10 mouse cellular contexts compared by ENCODE assay signal in the genomic region with DNA sequence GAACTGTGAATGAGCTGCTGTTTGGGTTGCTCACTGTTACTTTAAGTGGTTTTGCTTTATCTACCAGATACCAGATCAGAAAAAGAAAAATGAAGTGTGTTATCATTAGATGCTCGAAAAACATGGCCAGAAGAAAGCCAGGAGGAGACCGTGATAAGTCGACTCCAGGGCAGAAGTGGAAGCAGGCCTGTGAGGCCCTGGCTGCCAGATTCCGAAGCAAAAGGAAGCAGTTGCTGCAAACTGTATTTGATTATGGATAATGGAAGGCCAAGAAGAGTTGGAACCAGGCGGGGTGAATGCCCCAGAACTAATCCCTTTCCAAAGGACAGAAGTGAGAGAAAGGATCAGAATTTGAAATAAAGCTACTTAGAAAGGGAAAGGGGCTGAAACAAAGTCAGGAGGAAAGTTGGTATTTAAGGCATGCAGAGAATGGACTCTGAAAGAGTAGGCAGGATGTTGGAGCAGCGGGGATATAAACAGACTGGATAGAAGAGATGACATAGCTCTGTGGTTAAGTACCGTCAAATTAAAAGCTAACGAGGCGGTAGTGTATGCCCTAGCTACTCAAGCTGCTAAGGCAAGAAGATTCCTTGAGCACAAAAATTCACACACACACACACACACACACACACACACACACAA. TPM values are rescaled to one million over a fixed set of nuclear protein-coding genes. Genes with fewer than 3 reads are reported as not detected.
DNase-seq lines count a peak whose midpoint lies in the region; ATAC-seq lines count a peak whose summit lies in the region.
"Had no signal": no experiment of that assay in that cellular context is flagged by ENCODE, and none has a peak within 500 bp of the region (broad histone marks: within the 10 kb centered on the region; RNA-seq: fewer than 3 reads in every experiment).

No protein-coding gene starts in this region.

- no peaks in the 10 kb centered on the region for H3K36me3 ChIP-seq in forebrain, embryonic 11.5 days (ENCODE audit: control insufficient read depth, insufficient read depth, low read length)
- no peaks in the 10 kb centered on the region for H3K36me3 ChIP-seq in forebrain, embryonic 14.5 days (ENCODE audit: control insufficient read depth, insufficient read depth, low read length)
- no peaks in the 10 kb centered on the region for H3K36me3 ChIP-seq in lung, embryonic 16.5 days (ENCODE audit: control insufficient read depth, insufficient read depth, low read length)
- H3K36me3 ChIP-seq in heart, embryonic 16.5 days (ENCODE audit: control insufficient read depth, insufficient read depth), result no peaks in the 10 kb centered on the region
- H3K36me3 ChIP-seq in stomach, embryonic 14.5 days (ENCODE audit: control insufficient read depth, insufficient read depth, low read length), result no peaks in the 10 kb centered on the region

- no peaks in the 10 kb centered on the region for H3K9me3 ChIP-seq in forebrain, embryonic 11.5 days (ENCODE audit: control insufficient read depth, low read length)
- no peaks in the 10 kb centered on the region for H3K9me3 ChIP-seq in forebrain, embryonic 14.5 days (replicated peaks; ENCODE audit: control insufficient read depth, low read length)
- no peaks in the 10 kb centered on the region for H3K9me3 ChIP-seq in lung, embryonic 16.5 days (ENCODE audit: control insufficient read depth, low read length)
- no peaks in the 10 kb centered on the region for H3K9me3 ChIP-seq in heart, embryonic 16.5 days (replicated peaks; ENCODE audit: control insufficient read depth, low read length)
- H3K9me3 ChIP-seq in stomach, embryonic 14.5 days (ENCODE audit: control insufficient read depth, low read depth, low read length), result no peaks in the 10 kb centered on the region

- no peak overlapping the region for H3K9ac ChIP-seq in forebrain, embryonic 11.5 days (ENCODE audit: low read length)
- H3K9ac ChIP-seq in forebrain, embryonic 14.5 days (ENCODE audit: low read length), result no peak overlapping the region
- H3K9ac ChIP-seq in lung, embryonic 16.5 days (ENCODE audit: low read length), result 0 out of 2 replicates have a peak overlapping the region, but pooled peaks have one; percentile 12
- H3K9ac ChIP-seq in heart, embryonic 16.5 days (ENCODE audit: low read length), result no peak overlapping the region
- H3K9ac ChIP-seq in stomach, embryonic 14.5 days (replicated peaks; ENCODE audit: low read depth, low read length), result no peak overlapping the region

- no peaks in the 10 kb centered on the region for H3K4me1 ChIP-seq in forebrain, embryonic 11.5 days (replicated peaks; ENCODE audit: control insufficient read depth, insufficient read depth, low read length)
- no peaks in the 10 kb centered on the region for H3K4me1 ChIP-seq in forebrain, embryonic 14.5 days (ENCODE audit: control insufficient read depth, insufficient read depth, low read length)
- peaks cover 3% of the 10 kb centered on the region; the same call in 1 of the 2 replicates for H3K4me1 ChIP-seq in lung, embryonic 16.5 days (replicated peaks; ENCODE audit: control insufficient read depth, insufficient read depth, low read length)
- H3K4me1 ChIP-seq in heart, embryonic 16.5 days (ENCODE audit: control insufficient read depth, insufficient read depth, low read length), result peaks cover 9% of the 10 kb centered on the region
- H3K4me1 ChIP-seq in stomach, embryonic 14.5 days (ENCODE audit: control insufficient read depth, insufficient read depth, low read length), result peaks cover 8% of the 10 kb centered on the region; the same call in 1 of the 2 replicates

- DNase-seq in forebrain, embryonic 11.5 days (ENCODE audit: low spot score), result no peak
- DNase-seq in forebrain, embryonic 14.5 days (ENCODE audit: low spot score), result no peak
- no peak for DNase-seq in lung, adult 18-20 months
- no peak for DNase-seq in right cerebral cortex, adult 18-20 months
- no peak for DNase-seq in left cerebral cortex, adult 18-20 months (ENCODE audit: low spot score in 2 of 2)
- DNase-seq: B cell, adult 2 months had no signal

- peak; percentile 42; the same call in 1 of the 2 replicates for ATAC-seq in forebrain, embryonic 11.5 days (replicated peaks; ENCODE audit: low FRiP score)
- ATAC-seq in forebrain, embryonic 14.5 days, result no peak
- ATAC-seq in lung, embryonic 16.5 days (ENCODE audit: low read depth), result peak; percentile 85
- peak; percentile 85 for ATAC-seq in heart, embryonic 16.5 days (replicated peaks; ENCODE audit: extremely low read depth, insufficient read depth, low FRiP score)
- no peak; the same call in 1 of the 2 replicates for ATAC-seq in stomach, embryonic 14.5 days (ENCODE audit: insufficient number of reproducible peaks, insufficient read depth, low FRiP score, low read depth)

- no peak overlapping the region for H3K4me3 ChIP-seq in forebrain, embryonic 11.5 days (ENCODE audit: low read depth, low read length)
- no peak overlapping the region for H3K4me3 ChIP-seq in forebrain, embryonic 14.5 days (ENCODE audit: low read depth, low read length)
- no peak overlapping the region for H3K4me3 ChIP-seq in lung, embryonic 16.5 days (ENCODE audit: low read length)
- no peak overlapping the region for H3K4me3 ChIP-seq in heart, embryonic 16.5 days (ENCODE audit: low read length)
- no peak overlapping the region for H3K4me3 ChIP-seq in stomach, embryonic 14.5 days (ENCODE audit: low read depth, low read length)
- H3K4me3 ChIP-seq: myocyte had no signal

- no peak overlapping the region for H3K4me2 ChIP-seq in forebrain, embryonic 11.5 days (ENCODE audit: low read depth, low read length, severe bottlenecking)
- H3K4me2 ChIP-seq in forebrain, embryonic 14.5 days (ENCODE audit: low read length), result no peak overlapping the region
- no peak overlapping the region for H3K4me2 ChIP-seq in lung, embryonic 16.5 days (ENCODE audit: low read depth, low read length)
- H3K4me2 ChIP-seq in heart, embryonic 16.5 days (ENCODE audit: low read depth, low read length), result peak overlapping the region; percentile 18; the same call in 1 of the 2 replicates
- no peak overlapping the region for H3K4me2 ChIP-seq in stomach, embryonic 14.5 days (replicated peaks; ENCODE audit: low read depth, low read length)

- H3K27ac ChIP-seq in forebrain, embryonic 11.5 days (ENCODE audit: low read depth, low read length), result no peak overlapping the region
- no peak overlapping the region for H3K27ac ChIP-seq in forebrain, embryonic 14.5 days (ENCODE audit: low read depth, low read length)
- peak overlapping the region; percentile 58 for H3K27ac ChIP-seq in lung, embryonic 16.5 days (ENCODE audit: low read length)
- peak overlapping the region; percentile 73 for H3K27ac ChIP-seq in heart, embryonic 16.5 days (ENCODE audit: low read length)
- H3K27ac ChIP-seq in stomach, embryonic 14.5 days (ENCODE audit: low read length), result peak overlapping the region; percentile 66

- no peaks in the 10 kb centered on the region for H3K27me3 ChIP-seq in forebrain, embryonic 11.5 days (ENCODE audit: control insufficient read depth, insufficient read depth, low read length)
- no peaks in the 10 kb centered on the region for H3K27me3 ChIP-seq in forebrain, embryonic 14.5 days (replicated peaks; ENCODE audit: control insufficient read depth, insufficient read depth, low read length)
- no peaks in the 10 kb centered on the region for H3K27me3 ChIP-seq in lung, embryonic 16.5 days (ENCODE audit: control insufficient read depth, insufficient read depth, low read depth, low read length)
- no peaks in the 10 kb centered on the region for H3K27me3 ChIP-seq in heart, embryonic 16.5 days (ENCODE audit: control insufficient read depth, insufficient read depth, low read length)
- H3K27me3 ChIP-seq in stomach, embryonic 14.5 days (ENCODE audit: control insufficient read depth, insufficient read depth, low read length), result no peaks in the 10 kb centered on the region

- whole genome bisulfite sequencing in forebrain, embryonic 11.5 days, result 15% methylated on average over 9 of the region's 9 CpGs
- 16% methylated on average over 9 of the region's 9 CpGs for WGBS in forebrain, embryonic 14.5 days
- WGBS in lung, embryonic 16.5 days, result 5% methylated on average over 9 of the region's 9 CpGs
- WGBS in heart, embryonic 16.5 days, result 5% methylated on average over 9 of the region's 9 CpGs
- WGBS in stomach, embryonic 14.5 days, result 8% methylated on average over 9 of the region's 9 CpGs

RNA-seq across cellular contexts. Expression of gene Lats2, which starts 4.7 kb away (rescaled TPM):
- 14.0 and 16.6 TPM in 2 replicates for polyA plus RNA-seq in forebrain, embryonic 11.5 days (2014; fragmentation: Nextera tagmentation; extraction: Ambion mirVana)
- polyA plus RNA-seq in forebrain, embryonic 14.5 days (2014; fragmentation: Nextera tagmentation; extraction: Ambion mirVana), result 5.0 and 6.2 TPM in 2 replicates
- 25.2 and 25.9 TPM in 2 replicates for polyA plus RNA-seq in lung, embryonic 16.5 days (2015; fragmentation: Nextera tagmentation; extraction: Ambion mirVana)
- 19.4 and 24.4 TPM in 2 replicates for polyA plus RNA-seq in heart, embryonic 16.5 days (2015; fragmentation: Nextera tagmentation; extraction: Ambion mirVana)
- polyA plus RNA-seq in stomach, embryonic 14.5 days (2014; fragmentation: Nextera tagmentation; extraction: Ambion mirVana), result 20.8 and 21.5 TPM in 2 replicates
- total RNA-seq in left cerebral cortex, adult 18-20 months (2021), result 10 to 100 TPM; 18.2 to 21.3 TPM

RNA-seq across cellular contexts. Expression of gene Gm49361, which starts 7.6 kb away (rescaled TPM):
- polyA plus RNA-seq in forebrain, embryonic 11.5 days (2014; fragmentation: Nextera tagmentation; extraction: Ambion mirVana), result not detected in 2 replicates
- not detected in 2 replicates for polyA plus RNA-seq in forebrain, embryonic 14.5 days (2014; fragmentation: Nextera tagmentation; extraction: Ambion mirVana)
- not detected in 2 replicates for polyA plus RNA-seq in lung, embryonic 16.5 days (2015; fragmentation: Nextera tagmentation; extraction: Ambion mirVana)
- polyA plus RNA-seq in heart, embryonic 16.5 days (2015; fragmentation: Nextera tagmentation; extraction: Ambion mirVana), result not detected in 2 replicates
- not detected in 2 replicates for polyA plus RNA-seq in stomach, embryonic 14.5 days (2014; fragmentation: Nextera tagmentation; extraction: Ambion mirVana)
- under 1 TPM; 0.81 to 0.82 TPM for total RNA-seq in left cerebral cortex, adult 18-20 months (2021)
- polyA plus RNA-seq: myocyte had no signal

RNA-seq across cellular contexts. Expression of gene Sap18, which starts 44.5 kb away (rescaled TPM):
- polyA plus RNA-seq in forebrain, embryonic 11.5 days (2014; fragmentation: Nextera tagmentation; extraction: Ambion mirVana), result 24.1 and 25.9 TPM in 2 replicates
- 21.1 and 31.7 TPM in 2 replicates for polyA plus RNA-seq in forebrain, embryonic 14.5 days (2014; fragmentation: Nextera tagmentation; extraction: Ambion mirVana)
- 17.7 and 25.1 TPM in 2 replicates for polyA plus RNA-seq in lung, embryonic 16.5 days (2015; fragmentation: Nextera tagmentation; extraction: Ambion mirVana)
- polyA plus RNA-seq in heart, embryonic 16.5 days (2015; fragmentation: Nextera tagmentation; extraction: Ambion mirVana), result 15.5 and 16.4 TPM in 2 replicates
- 41.8 and 59.4 TPM in 2 replicates for polyA plus RNA-seq in stomach, embryonic 14.5 days (2014; fragmentation: Nextera tagmentation; extraction: Ambion mirVana)
- total RNA-seq in left cerebral cortex, adult 18-20 months (2021), result 10 to 100 TPM; 56.5 to 62.8 TPM

Comparison
In these comparisons a context has a peak if more than half of its experiments do, and no peak if none do; other contexts are left out.
1. ATAC-seq: peak in forebrain, embryonic 11.5 days (single experiment), lung, embryonic 16.5 days (single experiment) and heart, embryonic 16.5 days (single experiment); none in forebrain, embryonic 14.5 days (single experiment) and stomach, embryonic 14.5 days (single experiment).
2. H3K27ac ChIP-seq: peak in lung, embryonic 16.5 days (single experiment), heart, embryonic 16.5 days (single experiment) and stomach, embryonic 14.5 days (single experiment); none in forebrain, embryonic 11.5 days (single experiment) and forebrain, embryonic 14.5 days (single experiment).